Mouse (Mus musculus) retina, postnatal 7 days (tissue): ENCODE results near the gene Trim44.

Source experiments
- DNase-seq: peaks from one replicate; pipeline ENCODE4 v3.0.0-alpha.2; 2012; ENCODE audit warnings: low read depth, low spot score

Gene Trim44

GRCm38 (mm10) chr2:102406324-102407304, 1.0 kb downstream of the Trim44 start:
- no peak for DNase-seq

- DNase-seq: no peak
These were observed 3.6 kb downstream of the Trim44 start for GRCm38 (mm10) chr2:102403982-102404381.

GRCm38 (mm10) chr2:102403306-102403705, 4.3 kb downstream of the Trim44 start:
- DNase-seq: no peak

- no peak for DNase-seq
These were observed 6.3 kb downstream of the Trim44 start for GRCm38 (mm10) chr2:102401352-102401692.

GRCm38 (mm10) chr2:102400605-102401351, 6.8 kb downstream of the Trim44 start:
- DNase-seq: peak; percentile 76

- no peak for DNase-seq
These were observed 7.6 kb downstream of the Trim44 start for GRCm38 (mm10) chr2:102399864-102400604.

GRCm38 (mm10) chr2:102396493-102396892, 11.1 kb downstream of the Trim44 start:
- DNase-seq: no peak

GRCm38 (mm10) chr2:102393457-102393856, 14.2 kb downstream of the Trim44 start:
- DNase-seq: no peak

GRCm38 (mm10) chr2:102385328-102385902, 22.2 kb downstream of the Trim44 start:
- DNase-seq: no peak

GRCm38 (mm10) chr2:102384496-102384895, 23.1 kb downstream of the Trim44 start:
- DNase-seq: no peak

GRCm38 (mm10) chr2:102384057-102384456, 23.6 kb downstream of the Trim44 start:
- DNase-seq: no peak

GRCm38 (mm10) chr2:102383069-102383834, 24.4 kb downstream of the Trim44 start:
- no peak for DNase-seq

GRCm38 (mm10) chr2:102382519-102382918, 25.1 kb downstream of the Trim44 start:
- no peak for DNase-seq

GRCm38 (mm10) chr2:102380581-102380980, 27.0 kb downstream of the Trim44 start:
- DNase-seq: no peak

- DNase-seq: no peak
These were observed 28.7 kb downstream of the Trim44 start for GRCm38 (mm10) chr2:102378928-102379327.

- no peak for DNase-seq
These were observed 29.2 kb downstream of the Trim44 start for GRCm38 (mm10) chr2:102378381-102378780.

GRCm38 (mm10) chr2:102377370-102377769, 30.3 kb downstream of the Trim44 start:
- no peak for DNase-seq

- DNase-seq: no peak
These were observed 34.1 kb downstream of the Trim44 start for GRCm38 (mm10) chr2:102373406-102374105.

- DNase-seq: no peak
These were observed 34.9 kb downstream of the Trim44 start for GRCm38 (mm10) chr2:102372690-102373089.

- DNase-seq: no peak
These were observed 36.3 kb downstream of the Trim44 start for GRCm38 (mm10) chr2:102371332-102371731.
